Mouse (Mus musculus): Measurements from ENCODE around the gene Trappc3l. TPM values are rescaled to one million over a fixed set of nuclear protein-coding genes. Genes with fewer than 3 reads are reported as not detected.
"Not testable (repeated sequence)": the region's sequence is repeated elsewhere in the genome, so short reads cannot be mapped to it uniquely, and the experiment has no call there.

The Trappc3l gene
- total RNA-seq (2022) = not detected

GRCm38 (mm10) chr10:34037401-34037800 is at the start of gene Trappc3l:
Gene Trappc3l, plus strand, starts transcription at chr10:34037597.
- DNase-seq (ENCODE audit: low spot score in 2 of 2) = no peak

DNA sequence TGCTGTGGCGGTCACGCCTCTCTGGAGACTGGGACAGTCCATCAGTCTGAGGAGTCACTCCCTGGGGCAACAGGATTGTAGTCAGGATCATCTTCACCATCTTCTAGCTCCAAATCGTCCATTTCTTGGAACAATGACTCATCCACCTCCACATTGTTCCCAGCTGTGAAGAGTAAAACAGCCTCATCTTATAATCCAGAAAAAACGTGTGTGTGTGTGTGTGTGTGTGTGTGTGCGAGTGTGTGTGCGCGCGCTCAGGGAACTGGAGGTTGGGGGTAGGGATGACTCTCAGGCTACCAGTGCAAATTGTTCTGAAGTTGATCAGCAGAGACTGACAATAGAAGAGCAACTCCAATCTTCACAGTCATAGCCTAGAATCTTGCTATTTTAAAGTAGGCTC is 40.7 kb upstream of the Trappc3l start:
- not testable (repeated sequence) for DNase-seq (ENCODE audit: low spot score in 2 of 2)

GRCm38 (mm10) chr10:33998397-33998796 is 39.0 kb upstream of the Trappc3l start:
- DNase-seq (ENCODE audit: low spot score in 2 of 2) = no peak

GRCm38 (mm10) chr10:34012581-34012980 is 24.8 kb upstream of the Trappc3l start:
- no peak for DNase-seq (ENCODE audit: low spot score in 2 of 2)

DNA sequence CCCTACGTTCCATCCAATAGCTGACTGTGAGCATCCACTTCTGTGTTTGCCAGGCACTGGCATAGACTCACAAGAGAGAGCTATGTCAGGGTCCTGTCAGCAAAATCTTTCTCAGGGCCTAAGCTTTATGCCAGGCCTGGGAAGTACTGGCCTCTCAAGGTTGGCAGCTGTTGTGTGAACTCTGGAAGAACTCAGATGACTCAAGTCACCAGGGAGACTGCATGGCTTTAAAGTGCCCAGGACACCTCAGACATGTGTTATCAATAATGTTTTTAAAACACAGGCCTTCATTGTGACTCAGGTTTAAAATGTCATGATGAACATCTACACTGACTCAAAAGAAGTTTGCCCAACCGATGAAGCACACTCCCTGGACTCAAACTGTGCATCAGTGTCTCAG is 24.2 kb upstream of the Trappc3l start:
- DNase-seq (ENCODE audit: low spot score in 2 of 2) = no peak

DNA sequence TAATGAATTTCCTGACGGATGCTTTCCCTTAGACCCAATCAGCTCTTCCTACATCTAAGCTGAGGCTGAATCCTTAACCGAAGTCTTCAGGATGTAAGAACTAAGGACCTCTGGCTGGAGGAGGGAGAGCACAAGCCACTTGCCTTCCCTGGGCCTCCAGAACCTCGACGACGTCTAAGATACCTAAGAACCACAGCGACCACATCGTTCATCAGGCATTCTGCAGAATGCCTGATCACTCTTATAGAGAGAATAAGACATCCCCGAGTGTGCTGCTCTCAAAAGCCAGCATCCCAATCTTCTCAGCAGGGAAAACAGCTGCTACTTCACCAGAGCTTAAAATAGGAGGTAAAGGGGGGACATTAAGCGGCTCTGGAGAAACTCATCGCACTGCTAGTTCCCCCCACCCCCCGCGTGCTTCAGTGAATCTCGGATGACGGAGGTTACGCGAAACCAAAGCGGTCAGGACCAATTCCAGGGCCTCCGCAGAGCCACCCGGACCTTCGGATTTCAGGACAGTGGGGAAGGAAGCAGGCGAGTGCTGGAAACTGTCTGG is 18.6 kb upstream of the Trappc3l start:
- no peak for DNase-seq (ENCODE audit: low spot score in 2 of 2)

- peak; percentile 97 to 98 for DNase-seq (ENCODE audit: low spot score in 2 of 2)
Measured at GRCm38 (mm10) chr10:34019302-34020075, 17.9 kb upstream of the Trappc3l start, which contains the start of gene Rwdd1. Gene Rwdd1, minus strand, starts transcription at chr10:34019624.

DNA sequence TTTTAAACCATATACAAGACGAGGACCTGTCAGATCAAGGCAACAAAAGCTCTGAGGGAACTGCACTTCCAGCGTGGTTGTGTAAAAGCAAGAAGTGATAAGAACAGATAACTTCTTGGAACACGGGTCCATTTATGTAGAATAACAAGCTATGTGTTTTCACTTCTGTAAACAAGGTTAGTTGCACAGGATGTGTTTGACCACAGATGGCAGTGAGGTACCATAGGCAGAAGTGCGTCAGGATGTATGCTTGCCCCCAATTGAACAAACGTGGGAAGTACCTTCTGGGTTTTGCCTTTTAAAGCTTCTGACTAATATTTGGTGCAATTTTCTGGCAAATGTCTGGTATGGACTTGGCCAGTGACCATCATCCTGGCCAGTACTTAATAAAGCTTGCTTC is 7.1 kb upstream of the Trappc3l start:
- no peak for DNase-seq (ENCODE audit: low spot score in 2 of 2)

- DNase-seq (ENCODE audit: low spot score in 2 of 2) = peak; percentile 42 to 67
Measured at GRCm38 (mm10) chr10:34033630-34034305, 3.6 kb upstream of the Trappc3l start.

GRCm38 (mm10) chr10:34036587-34036986 is 810 bp upstream of the Trappc3l start:
- no peak for DNase-seq (ENCODE audit: low spot score in 2 of 2)

DNA sequence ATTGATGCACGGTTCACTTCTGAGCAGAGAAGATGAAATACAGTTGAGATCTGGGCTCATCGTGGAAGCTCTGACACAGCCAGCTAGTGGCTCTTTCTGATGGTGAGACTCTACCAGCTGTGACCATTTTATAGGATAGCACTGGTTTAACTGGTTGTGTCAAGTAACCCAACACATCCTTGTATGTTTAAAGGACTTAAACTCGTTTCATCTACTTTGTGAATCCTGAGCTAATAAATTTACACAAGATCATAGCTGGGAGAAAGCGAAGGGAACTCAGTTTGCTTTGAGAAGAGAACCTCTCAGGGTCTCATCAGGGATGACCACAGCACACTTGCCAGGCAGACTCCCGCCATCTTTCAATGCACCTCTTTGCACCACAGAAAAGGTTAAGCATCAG is 6.8 kb downstream of the Trappc3l start, which contains the start of gene Calhm4:
Gene Calhm4 (minus strand): TSS at position 101 of the 400 bp plus-strand sequence.
- DNase-seq (ENCODE audit: low spot score in 2 of 2) = no peak

GRCm38 (mm10) chr10:34053987-34054386 is 16.6 kb downstream of the Trappc3l start:
- DNase-seq (ENCODE audit: low spot score in 2 of 2) = no peak

- no peak for DNase-seq (ENCODE audit: low spot score in 2 of 2)
Measured at GRCm38 (mm10) chr10:34066591-34066990, 29.2 kb downstream of the Trappc3l start.

GRCm38 (mm10) chr10:34069606-34070005 is 32.2 kb downstream of the Trappc3l start:
- DNase-seq (ENCODE audit: low spot score in 2 of 2) = no peak

DNA sequence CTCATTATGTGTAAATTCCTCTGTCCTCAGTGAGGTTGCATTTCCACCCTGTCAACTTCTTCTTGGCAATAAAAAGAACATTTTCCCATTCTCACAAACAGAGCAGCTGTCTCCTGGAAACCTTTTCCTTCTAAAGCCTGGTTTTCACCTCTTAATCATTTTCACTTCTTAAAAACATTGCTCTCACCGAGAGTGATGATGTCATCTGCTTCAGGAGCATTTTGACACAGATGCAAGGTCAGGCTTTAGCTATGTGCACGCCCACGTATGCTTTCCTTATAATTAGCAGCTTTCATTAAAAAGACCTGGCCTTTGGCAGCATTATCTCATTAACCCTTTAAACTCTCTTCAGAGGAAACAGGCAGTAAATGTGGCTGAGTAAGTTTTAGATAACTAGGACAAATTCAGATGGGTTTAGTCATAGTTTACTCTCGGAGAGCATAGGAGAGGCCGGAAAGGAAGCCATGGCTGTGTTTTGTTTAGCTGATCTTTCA is 33.6 kb downstream of the Trappc3l start:
- no peak for DNase-seq (ENCODE audit: low spot score in 2 of 2)

DNA sequence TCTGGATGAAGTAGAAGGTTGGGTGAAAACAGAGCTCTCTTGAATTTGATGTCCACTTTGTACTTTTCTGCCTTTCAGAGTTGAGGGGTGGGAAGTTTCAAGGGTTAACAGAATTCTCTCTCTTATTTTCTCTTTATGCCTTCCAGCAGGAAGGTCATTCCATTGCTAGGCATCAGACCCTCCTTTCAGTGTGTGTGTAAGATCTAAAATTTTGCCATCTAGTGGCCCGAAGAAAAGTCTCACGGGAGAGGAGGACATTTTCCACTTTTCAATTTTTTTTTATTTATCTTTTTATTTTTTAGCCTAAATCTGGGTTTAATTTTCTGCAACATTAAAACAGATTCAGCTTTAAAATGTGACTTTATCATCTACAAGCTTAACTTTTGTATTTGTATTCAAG is 34.3 kb downstream of the Trappc3l start:
- DNase-seq (ENCODE audit: low spot score in 2 of 2) = no peak

GRCm38 (mm10) chr10:34074522-34075200 is 37.3 kb downstream of the Trappc3l start:
- DNase-seq (ENCODE audit: low spot score in 2 of 2) = no peak

DNA sequence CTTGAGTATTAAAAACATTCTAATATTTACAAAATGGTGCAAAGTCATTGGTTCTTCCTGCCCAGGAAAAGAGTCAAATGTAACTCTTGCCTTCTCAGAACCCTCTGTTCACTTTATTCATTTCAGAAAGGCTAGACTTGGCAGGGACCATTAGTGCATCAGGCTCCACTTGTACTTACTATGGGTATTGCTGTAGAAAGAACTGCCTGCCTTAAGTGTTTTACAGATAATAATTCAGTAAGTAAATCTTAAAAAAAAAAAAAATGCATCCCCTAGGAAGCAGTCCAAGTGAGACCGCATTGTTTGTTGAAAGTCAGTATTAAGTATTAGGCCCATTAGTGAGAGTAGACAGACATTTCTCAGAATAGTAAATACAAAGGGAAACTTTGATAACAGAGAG is 49.1 kb downstream of the Trappc3l start:
- DNase-seq (ENCODE audit: low spot score in 2 of 2) = no peak

- no peak for DNase-seq (ENCODE audit: low spot score in 2 of 2)
Measured at GRCm38 (mm10) chr10:34088515-34088914, 51.1 kb downstream of the Trappc3l start.

DNA sequence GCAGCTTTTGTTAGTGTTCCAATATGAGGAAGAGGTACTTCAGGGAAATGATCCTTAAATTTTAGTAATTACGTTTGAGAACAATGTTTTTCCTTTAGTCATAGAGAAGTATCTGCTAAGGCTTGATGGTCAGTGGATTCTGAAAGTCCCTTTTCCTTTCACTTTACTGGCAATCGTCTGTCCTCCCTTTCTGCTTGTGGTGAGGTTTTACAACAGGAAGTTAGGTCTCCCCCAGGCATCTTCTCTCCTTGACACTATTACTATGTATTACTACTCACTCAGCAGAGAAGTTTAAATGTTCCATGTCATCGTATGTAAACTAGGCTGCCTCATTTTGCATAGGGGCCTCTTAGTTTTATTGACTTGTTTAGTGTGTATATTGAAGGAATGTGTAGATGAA is 52.1 kb downstream of the Trappc3l start:
- DNase-seq (ENCODE audit: low spot score in 2 of 2) = no peak

- DNase-seq (ENCODE audit: low spot score in 2 of 2) = no peak
Measured at GRCm38 (mm10) chr10:34090481-34090880, 53.1 kb downstream of the Trappc3l start.

DNA sequence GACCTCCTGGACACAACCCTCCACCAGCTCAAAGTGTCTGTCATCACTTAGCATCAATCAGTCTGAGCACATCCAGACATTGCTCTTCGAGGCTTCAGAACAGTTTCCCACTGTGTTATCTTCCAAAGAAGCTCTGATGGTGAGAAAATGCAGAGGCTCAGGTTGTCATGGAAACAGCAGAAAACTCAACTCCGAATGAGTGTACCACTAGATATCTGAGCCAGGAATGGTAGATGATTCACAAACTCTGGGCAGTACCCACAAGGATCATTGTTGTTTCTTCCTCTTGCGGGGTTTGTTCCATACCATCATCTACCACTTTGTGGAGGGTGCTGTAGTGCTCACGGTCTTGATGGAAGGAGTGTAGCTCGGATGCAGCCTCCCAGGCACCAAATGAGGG is 54.5 kb downstream of the Trappc3l start:
- peak; percentile 41 to 46 for DNase-seq (ENCODE audit: low spot score in 2 of 2)
